Mouse (Mus musculus): ENCODE results near the gene Mrm2.

DNA sequence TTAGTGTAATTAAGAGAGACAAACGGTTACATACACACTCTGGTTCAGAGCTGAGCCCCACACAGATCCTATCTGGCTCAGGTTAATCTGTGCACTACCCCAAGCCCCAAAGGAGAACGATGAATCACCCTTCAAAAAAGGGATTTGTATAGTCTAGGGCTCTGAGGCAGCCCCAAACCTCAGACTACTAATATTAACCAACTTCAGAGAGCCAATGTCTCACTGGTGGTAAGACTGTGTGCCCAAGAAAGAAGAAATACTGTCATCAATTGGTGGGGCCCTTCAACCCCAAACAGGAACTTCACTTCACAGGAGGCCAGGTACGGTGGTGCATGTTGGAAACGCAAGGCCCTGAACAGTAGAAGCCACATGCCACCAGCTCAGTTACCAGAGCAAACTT, 13.5 kb upstream of the Mrm2 start:
- TF ChIP-seq JUND (conservative IDR thresholded peaks at IDR 0.05; ENCODE audit: low read depth, low read length) (no peak), CHD1 (IDR thresholded peaks at IDR 0.05; ENCODE audit: low read depth, low read length) (no peak), CTCF (conservative IDR thresholded peaks at IDR 0.05 in 1 of 2, IDR thresholded peaks at IDR 0.05 in 1 of 2; ENCODE audit: low read depth in 2 of 2, low read length in 2 of 2) (no peak), MXI1 (IDR thresholded peaks at IDR 0.05; ENCODE audit: low read depth, low read length) (no peak), POLR2A (IDR thresholded peaks at IDR 0.05; ENCODE audit: low read depth, low read length) (no peak), GABPA (IDR thresholded peaks at IDR 0.05; ENCODE audit: insufficient replicate concordance, low read depth, low read length) (no peak), E2F4 (IDR thresholded peaks at IDR 0.05; ENCODE audit: insufficient replicate concordance, low read depth, low read length) (no peak), USF1 (IDR thresholded peaks at IDR 0.05; ENCODE audit: low read depth, low read length) (no peak)
